Mouse (Mus musculus) G1E (cell line): ENCODE data around the gene Trank1. TPM values are rescaled to one million over a fixed set of nuclear protein-coding genes. Genes with fewer than 3 reads are reported as not detected.

Source experiments
- ATAC-seq: 2 replicates; pipeline ENCODE4 v1.8.0; 2016; ENCODE audit warnings: mild to moderate bottlenecking; ENCODE audit not compliant: insufficient number of reproducible peaks, poor library complexity, low FRiP score, severe bottlenecking; ENCODE audit errors: extremely low read depth
- DNase-seq: peaks from one replicate; pipeline ENCODE4 v3.0.0; 2012; ENCODE audit warnings: low spot score
- H3K27me3 ChIP-seq: 2 replicates; pipeline ENCODE4 v1.6.1; 2012; ENCODE audit warnings: mild to moderate bottlenecking, low read length, inconsistent platforms; ENCODE audit not compliant: insufficient read depth
- H3K36me3 ChIP-seq: replicated peaks from 2 replicates; pipeline ENCODE3; 2012; ENCODE audit warnings: mild to moderate bottlenecking, inconsistent platforms
- H3K4me1 ChIP-seq: 2 replicates; pipeline ENCODE4 v1.6.1; 2012; ENCODE audit warnings: low read depth, low read length, inconsistent platforms, mixed read lengths; ENCODE audit not compliant: insufficient read depth
- H3K4me3 ChIP-seq: 2 replicates; pipeline ENCODE4 v1.5.1; 2012; ENCODE audit warnings: low read depth, mild to moderate bottlenecking, inconsistent platforms, low read length, moderate library complexity, mixed read lengths
- H3K9me3 ChIP-seq: replicated peaks from 2 replicates; pipeline ENCODE4 v1.6.1; 2012; ENCODE audit warnings: inconsistent platforms
- CTCF ChIP-seq: IDR thresholded peaks from 2 replicates; pipeline ENCODE4 v1.5.1; 2012; ENCODE audit warnings: low read depth, low read length, inconsistent platforms, mixed read lengths
- GATA1 ChIP-seq: IDR thresholded peaks from 2 replicates; pipeline ENCODE4 v1.6.1; 2012; ENCODE audit warnings: borderline replicate concordance, low read length, inconsistent platforms, mixed read lengths
- GATA2 ChIP-seq: IDR thresholded peaks from 2 replicates; pipeline ENCODE4 v1.6.1; 2012; ENCODE audit warnings: low read depth, low read length, inconsistent platforms, borderline replicate concordance
- POLR2AphosphoS5 ChIP-seq: IDR thresholded peaks from 2 replicates; pipeline ENCODE4 v1.6.1; 2012; ENCODE audit warnings: low read depth, low read length, inconsistent platforms; ENCODE audit not compliant: insufficient replicate concordance
- TAL1 ChIP-seq: conservative IDR thresholded peaks from 2 replicates; pipeline ENCODE4 v1.6.1; 2012; ENCODE audit warnings: low read depth, low read length, inconsistent platforms, mixed read lengths
- polyA plus RNA-seq: library from polyadenylated mRNA; stranded (reverse); fragments of >175 nt; gene quantifications from 2 replicates; pipeline ENCODE4 v1.2.3, GENCODE M21; 2012
- total RNA-seq, 2 experiments: library from RNA; stranded (forward) in 1 of 2; stranded (reverse) in 1 of 2; fragments of 200-1000 nt in 1 of 2; fragments of >200 nt in 1 of 2; fragmentation: Nextera tagmentation in 1 of 2; gene quantifications; 2 replicates each; pipeline ENCODE4 v1.2.3; 2014 to 2017

The Trank1 gene
- total and polyA plus RNA-seq, 3 experiments, result 0.05 TPM; not detected in 2

- ATAC-seq (no peak), DNase-seq (no peak)
- peaks cover 35% of the 10 kb centered on the region for H3K4me1 ChIP-seq
- H3K9me3 ChIP-seq, result no peaks in the 10 kb centered on the region
- H3K27me3 ChIP-seq, result no peaks in the 10 kb centered on the region
- H3K36me3 ChIP-seq, result peaks cover 33% of the 10 kb centered on the region
- no peak for TF ChIP-seq GATA2
- no peak for TF ChIP-seq TAL1
- no peak for TF ChIP-seq GATA1
- TF ChIP-seq CTCF, result no peak
- TF ChIP-seq POLR2AphosphoS5, result no peak
- H3K4me3 ChIP-seq, result peak overlapping the region; percentile 81
Observed at GRCm38 (mm10) chr9:111272996-111273785, 38.3 kb upstream of the Trank1 start.

DNA sequence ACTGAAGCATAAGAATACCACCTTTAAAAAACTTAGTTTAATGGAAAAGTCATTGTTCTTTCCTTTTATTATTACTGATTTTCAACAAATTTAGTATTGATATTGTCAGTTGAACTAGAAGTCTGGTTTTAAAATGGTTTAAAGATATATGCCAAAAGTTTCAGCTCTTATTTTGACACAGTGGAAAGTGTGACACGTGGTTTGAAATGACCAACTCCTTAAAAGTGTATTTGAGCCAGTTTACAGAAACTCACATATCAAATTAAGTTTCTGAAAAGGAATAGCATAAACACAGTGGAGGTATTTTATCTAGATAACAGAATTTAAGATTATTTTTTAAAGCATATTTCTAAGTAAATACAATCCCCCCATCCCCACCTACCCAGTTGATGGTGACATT lies 37.6 kb upstream of the Trank1 start:
- peak overlapping the region; percentile 81; the same call in 1 of the 2 replicates for H3K4me3 ChIP-seq
- no peaks in the 10 kb centered on the region for H3K27me3 ChIP-seq
- TF ChIP-seq TAL1 (no peak), POLR2AphosphoS5 (no peak), GATA2 (no peak), GATA1 (no peak), CTCF (no peak)
- H3K9me3 ChIP-seq, result no peaks in the 10 kb centered on the region
- no peak for DNase-seq
- no peak for ATAC-seq
- H3K4me1 ChIP-seq, result peaks cover 36% of the 10 kb centered on the region
- H3K36me3 ChIP-seq, result peaks cover 40% of the 10 kb centered on the region

GRCm38 (mm10) chr9:111275156-111275555 lies 36.4 kb upstream of the Trank1 start:
- no peak for ATAC-seq

GRCm38 (mm10) chr9:111285061-111285460 lies 26.5 kb upstream of the Trank1 start:
- ATAC-seq (no peak), DNase-seq (no peak)
- peaks cover 3% of the 10 kb centered on the region for H3K4me1 ChIP-seq
- H3K27me3 ChIP-seq, result peaks cover 9% of the 10 kb centered on the region
- TF ChIP-seq TAL1 (no peak), POLR2AphosphoS5 (no peak)
- no peaks in the 10 kb centered on the region for H3K36me3 ChIP-seq
- no peaks in the 10 kb centered on the region for H3K9me3 ChIP-seq
- H3K4me3 ChIP-seq, result no peak overlapping the region

More at GRCm38 (mm10) chr9:111275156-111275555, 36.4 kb upstream of the Trank1 start:
- DNase-seq, result no peak
- Histone ChIP-seq H3K9me3 (no peaks in the 10 kb centered on the region), H3K36me3 (peaks cover 46% of the 10 kb centered on the region), H3K4me1 (peaks cover 32% of the 10 kb centered on the region), H3K4me3 (peak overlapping the region; percentile 62; the same call in 1 of the 2 replicates), H3K27me3 (no peaks in the 10 kb centered on the region)
- no peak for TF ChIP-seq GATA1
- TF ChIP-seq POLR2AphosphoS5, result no peak
- no peak for TF ChIP-seq TAL1
- TF ChIP-seq CTCF, result no peak
- TF ChIP-seq GATA2, result no peak

DNA sequence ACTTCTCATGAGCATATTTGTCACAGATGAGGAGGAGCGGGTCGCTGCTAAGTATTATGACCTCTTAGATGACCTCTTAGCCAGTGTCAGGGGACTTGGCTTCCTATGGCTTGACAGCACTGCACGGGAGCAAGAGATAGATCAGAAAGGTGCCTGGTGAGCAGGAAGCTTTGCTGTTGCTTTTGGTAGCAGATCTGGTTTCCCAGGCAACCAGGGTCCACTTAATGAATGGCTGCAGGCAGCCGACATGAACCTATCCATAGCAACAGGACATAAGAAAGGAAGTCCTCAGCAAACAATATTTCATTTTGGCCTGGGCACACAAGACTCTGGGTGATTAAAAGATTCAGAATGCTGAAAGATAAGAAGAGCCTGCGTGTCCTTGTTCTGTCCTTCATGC lies 25.9 kb upstream of the Trank1 start:
- ATAC-seq (no peak), DNase-seq (no peak)
- peaks cover 3% of the 10 kb centered on the region for H3K4me1 ChIP-seq
- H3K36me3 ChIP-seq, result no peaks in the 10 kb centered on the region
- TF ChIP-seq POLR2AphosphoS5, result no peak
- TF ChIP-seq CTCF, result no peak
- no peak for TF ChIP-seq GATA2
- TF ChIP-seq GATA1, result no peak
- TF ChIP-seq TAL1, result no peak
- H3K4me3 ChIP-seq, result no peak overlapping the region
- peaks cover 9% of the 10 kb centered on the region for H3K27me3 ChIP-seq
- no peaks in the 10 kb centered on the region for H3K9me3 ChIP-seq

GRCm38 (mm10) chr9:111286468-111286867 lies 25.1 kb upstream of the Trank1 start:
- DNase-seq (no peak), ATAC-seq (no peak)
- Histone ChIP-seq H3K4me3 (no peak overlapping the region), H3K4me1 (peaks cover 3% of the 10 kb centered on the region), H3K27me3 (peaks cover 9% of the 10 kb centered on the region), H3K9me3 (no peaks in the 10 kb centered on the region), H3K36me3 (no peaks in the 10 kb centered on the region)
- TF ChIP-seq GATA2 (no peak), TAL1 (no peak), GATA1 (no peak)
